Comparison of ENCODE assay signal across 8 mouse cellular contexts in genomic region chrY:1285735-1286134, GRCm38 (mm10). TPM values are rescaled to one million over a fixed set of nuclear protein-coding genes. Genes with fewer than 3 reads are reported as not detected.
DNase-seq lines count a peak whose midpoint lies in the region; ATAC-seq and TF ChIP-seq lines count a peak whose summit lies in the region.

No protein-coding gene starts in this region.

- H3K27ac ChIP-seq in forebrain, embryonic 10.5 days = peak overlapping the region; percentile 76
- H3K27ac ChIP-seq in hindbrain, postnatal 0 days = peak overlapping the region; percentile 65; the same call in 1 of the 2 replicates
- H3K27ac ChIP-seq in liver, embryonic 16.5 days (ENCODE audit: low read length) = peak overlapping the region; percentile 81; the same call in 1 of the 2 replicates
- no peak overlapping the region for H3K27ac ChIP-seq in neural tube, embryonic 14.5 days (ENCODE audit: low read depth, low read length)

- H3K27me3 ChIP-seq in forebrain, embryonic 10.5 days (ENCODE audit: poor library complexity, severe bottlenecking) = no peaks in the 10 kb centered on the region
- H3K27me3 ChIP-seq in hindbrain, postnatal 0 days (ENCODE audit: insufficient read depth, low read length) = no peaks in the 10 kb centered on the region
- H3K27me3 ChIP-seq in liver, embryonic 16.5 days (ENCODE audit: control insufficient read depth, insufficient read depth, low read depth, low read length) = no peaks in the 10 kb centered on the region
- no peaks in the 10 kb centered on the region for H3K27me3 ChIP-seq in neural tube, embryonic 14.5 days (ENCODE audit: control insufficient read depth, insufficient read depth, low read length)

- H3K9ac ChIP-seq in hindbrain, postnatal 0 days (replicated peaks; ENCODE audit: low read length) = no peak overlapping the region; the same call in 1 of the 2 replicates
- H3K9ac ChIP-seq in liver, embryonic 16.5 days (ENCODE audit: low read depth, low read length) = peak overlapping the region; percentile 64
- 0 out of 2 replicates have a peak overlapping the region, but pooled peaks have one; percentile 34 for H3K9ac ChIP-seq in neural tube, embryonic 14.5 days (replicated peaks; ENCODE audit: low read depth, low read length)

- H3K9me3 ChIP-seq in forebrain, embryonic 10.5 days = no peaks in the 10 kb centered on the region
- H3K9me3 ChIP-seq in hindbrain, postnatal 0 days (ENCODE audit: low read length) = no peaks in the 10 kb centered on the region
- no peaks in the 10 kb centered on the region for H3K9me3 ChIP-seq in liver, embryonic 16.5 days (replicated peaks; ENCODE audit: control insufficient read depth, low read length)
- H3K9me3 ChIP-seq in neural tube, embryonic 14.5 days (ENCODE audit: control insufficient read depth, low read length) = no peaks in the 10 kb centered on the region

- ATAC-seq in hindbrain, postnatal 0 days = no peak
- peak; percentile 67 for ATAC-seq in liver, embryonic 16.5 days (ENCODE audit: low read depth)
- no peak for ATAC-seq in neural tube, embryonic 14.5 days (ENCODE audit: low read depth)

- no peaks in the 10 kb centered on the region for H3K4me1 ChIP-seq in forebrain, embryonic 10.5 days
- no peaks in the 10 kb centered on the region for H3K4me1 ChIP-seq in hindbrain, postnatal 0 days (ENCODE audit: insufficient read depth, low read length)
- H3K4me1 ChIP-seq in liver, embryonic 16.5 days (ENCODE audit: control insufficient read depth, low read depth, low read length) = no peaks in the 10 kb centered on the region
- no peaks in the 10 kb centered on the region for H3K4me1 ChIP-seq in neural tube, embryonic 14.5 days (ENCODE audit: control insufficient read depth, insufficient read depth, low read length)

- H3K4me3 ChIP-seq in forebrain, embryonic 10.5 days = peak overlapping the region; percentile 52
- H3K4me3 ChIP-seq in hindbrain, postnatal 0 days (ENCODE audit: low read length) = peak overlapping the region; percentile 37
- peak overlapping the region; percentile 59 for H3K4me3 ChIP-seq in liver, embryonic 16.5 days (ENCODE audit: low read depth, low read length)
- H3K4me3 ChIP-seq in neural tube, embryonic 14.5 days (ENCODE audit: low read depth, low read length) = peak overlapping the region; percentile 34

- no peak for TF ChIP-seq CTCF in hindbrain, postnatal 0 days (IDR thresholded peaks at IDR 0.05; ENCODE audit: low read depth)

- WGBS in forebrain, embryonic 10.5 days = 0% methylated on average over 12 of the region's 12 CpGs
- WGBS in hindbrain, postnatal 0 days = 22% methylated on average over 4 of the region's 12 CpGs
- WGBS in liver, embryonic 16.5 days (ENCODE audit: insufficient replicate concordance) = 0% methylated on average over 7 of the region's 12 CpGs
- 11% methylated on average over 12 of the region's 12 CpGs for WGBS in neural tube, embryonic 14.5 days

- peak; percentile 4 for DNase-seq in embryo, embryonic 10 days (ENCODE audit: low spot score)
- DNase-seq in embryo, embryonic 9.5 days (ENCODE audit: extremely low spot score) = no peak
- peak; percentile 30 for DNase-seq in T-cell, adult 2 months (ENCODE audit: low spot score)
- DNase-seq in forebrain, embryonic 10.5 days (ENCODE audit: extremely low spot score, low spot score) = no peak
- peak; percentile 12 for DNase-seq in hindbrain, postnatal 0 days (ENCODE audit: low spot score)
- DNase-seq in urinary bladder, postnatal 4 days (ENCODE audit: low spot score in 2 of 2) = no peak

- peaks cover 9% of the 10 kb centered on the region; the same call in 1 of the 2 replicates for H3K36me3 ChIP-seq in forebrain, embryonic 10.5 days (replicated peaks)
- no peaks in the 10 kb centered on the region for H3K36me3 ChIP-seq in hindbrain, postnatal 0 days (ENCODE audit: insufficient read depth, low read length)
- no peaks in the 10 kb centered on the region for H3K36me3 ChIP-seq in liver, embryonic 16.5 days (ENCODE audit: control insufficient read depth, insufficient read depth)
- no peaks in the 10 kb centered on the region for H3K36me3 ChIP-seq in neural tube, embryonic 14.5 days (ENCODE audit: control insufficient read depth, insufficient read depth, low read length)

- peak overlapping the region; percentile 38 for H3K4me2 ChIP-seq in hindbrain, postnatal 0 days (ENCODE audit: low read depth, low read length)
- H3K4me2 ChIP-seq in liver, embryonic 16.5 days (ENCODE audit: low read depth, low read length) = no peak overlapping the region
- peak overlapping the region; percentile 27; the same call in 1 of the 2 replicates for H3K4me2 ChIP-seq in neural tube, embryonic 14.5 days (ENCODE audit: low read depth, low read length)

RNA-seq across cellular contexts. Expression of gene Ddx3y, which starts 0.7 kb away (rescaled TPM):
- 19.6 and 22.0 TPM in 2 replicates for polyA plus RNA-seq in forebrain, embryonic 10.5 days (2016; fragmentation: Nextera tagmentation; extraction: Ambion mirVana)
- total RNA-seq in hindbrain, postnatal 0 days (2014; rRNA removed) = 8.5 and 14.2 TPM in 2 replicates
- polyA plus RNA-seq in hindbrain, postnatal 0 days (2015; fragmentation: Nextera tagmentation; extraction: Ambion mirVana) = 40.2 TPM in 1 of 2 replicates, not detected in the other
- polyA plus RNA-seq in liver, embryonic 16.5 days (2015; fragmentation: Nextera tagmentation; extraction: Ambion mirVana) = 6.4 and 13.6 TPM in 2 replicates
- 37.4 TPM in 1 of 2 replicates, not detected in the other for polyA plus RNA-seq in neural tube, embryonic 14.5 days (2014; fragmentation: Nextera tagmentation; extraction: Ambion mirVana)

RNA-seq across cellular contexts. Expression of gene Uty, which starts 40.2 kb away (rescaled TPM):
- polyA plus RNA-seq in forebrain, embryonic 10.5 days (2016; fragmentation: Nextera tagmentation; extraction: Ambion mirVana) = 19.0 and 19.1 TPM in 2 replicates
- 11.0 and 11.2 TPM in 2 replicates for total RNA-seq in hindbrain, postnatal 0 days (2014; rRNA removed)
- polyA plus RNA-seq in hindbrain, postnatal 0 days (2015; fragmentation: Nextera tagmentation; extraction: Ambion mirVana) = 13.4 TPM in 1 of 2 replicates, not detected in the other
- polyA plus RNA-seq in liver, embryonic 16.5 days (2015; fragmentation: Nextera tagmentation; extraction: Ambion mirVana) = 2.0 and 4.9 TPM in 2 replicates
- 24.1 TPM in 1 of 2 replicates, not detected in the other for polyA plus RNA-seq in neural tube, embryonic 14.5 days (2014; fragmentation: Nextera tagmentation; extraction: Ambion mirVana)

Comparison
In these comparisons a context has a peak if more than half of its experiments do, and no peak if none do; other contexts are left out.
1. DNase-seq: peak in embryo, embryonic 10 days (single experiment), T-cell, adult 2 months (single experiment) and hindbrain, postnatal 0 days (single experiment); none in embryo, embryonic 9.5 days (single experiment), forebrain, embryonic 10.5 days (single experiment) and urinary bladder, postnatal 4 days (0 of 2).
2. Peak in every context shown above with its lines, with median percentiles within 50 percentile points of each other: H3K4me3 ChIP-seq.